Mouse (Mus musculus) embryonic facial prominence, embryonic 14.5 days (tissue): ENCODE measurements around the gene Slc16a7. TPM values are rescaled to one million over a fixed set of nuclear protein-coding genes. Genes with fewer than 3 reads are reported as not detected.

Source experiments
- ATAC-seq: fragments of 200-750 bp; cut with Nextera tagmentation; 2 replicates; pipeline ENCODE4 v1.8.0; 2017; ENCODE audit warnings: low read depth, moderate number of reproducible peaks, moderate TSS enrichment
- DNase-seq: peaks from one replicate; pipeline ENCODE4 v3.0.0-alpha.2; 2015; ENCODE audit warnings: low spot score
- H3K27ac ChIP-seq: fragments of 300-500 bp; sonication (generic); replicated peaks from 2 replicates; pipeline ENCODE4 v1.5.1; 2014; ENCODE audit warnings: low read depth, mild to moderate bottlenecking, low read length, moderate library complexity
- H3K27me3 ChIP-seq: fragments of 300-500 bp; sonication (generic); replicated peaks from 2 replicates; pipeline ENCODE4 v1.6.1; 2014; ENCODE audit warnings: low read length; ENCODE audit not compliant: control insufficient read depth, insufficient read depth
- H3K36me3 ChIP-seq: fragments of 300-500 bp; sonication (generic); 2 replicates; pipeline ENCODE4 v1.6.1; 2014; ENCODE audit warnings: low read length, mixed read lengths; ENCODE audit not compliant: control insufficient read depth, insufficient read depth
- H3K4me1 ChIP-seq: fragments of 300-500 bp; sonication (generic); 2 replicates; pipeline ENCODE4 v1.6.1; 2014; ENCODE audit warnings: antibody characterized with exemption, low read length; ENCODE audit not compliant: control insufficient read depth, insufficient read depth
- H3K4me2 ChIP-seq: fragments of 300-500 bp; sonication (generic); 2 replicates; pipeline ENCODE4 v1.6.1; 2014; ENCODE audit warnings: low read depth, mild to moderate bottlenecking, low read length, moderate library complexity, mixed read lengths
- H3K4me3 ChIP-seq: fragments of 300-500 bp; sonication (generic); 2 replicates; pipeline ENCODE4 v1.5.1; 2014; ENCODE audit warnings: low read depth, mild to moderate bottlenecking, low read length
- H3K9ac ChIP-seq: fragments of 300-500 bp; sonication (generic); 2 replicates; pipeline ENCODE4 v1.6.1; 2014; ENCODE audit warnings: low read depth, mild to moderate bottlenecking, low read length, moderate library complexity, mixed read lengths
- H3K9me3 ChIP-seq: fragments of 300-500 bp; sonication (generic); 2 replicates; pipeline ENCODE4 v1.6.1; 2016; ENCODE audit warnings: low read length; ENCODE audit not compliant: control insufficient read depth
- WGBS: fragments of 180-500 bp; shearing (Covaris S2); extraction: QIAGEN DNeasy Blood & Tissue Kit; methylation state at CpG from one replicate; pipeline ENCODE4 v1.1.7; 2014; 5-methylcytosine and 5-hydroxymethylcytosine counted together
- polyA plus RNA-seq: library from polyadenylated mRNA; unstranded; fragments of >200 nt; fragmentation: Nextera tagmentation; extraction: Ambion mirVana; gene quantifications from 2 replicates; pipeline ENCODE4 v1.2.1, GENCODE M21; 2014

Slc16a7 gene
- polyA plus RNA-seq, 1 experiment from 2014 or later = 7.8 TPM

DNA sequence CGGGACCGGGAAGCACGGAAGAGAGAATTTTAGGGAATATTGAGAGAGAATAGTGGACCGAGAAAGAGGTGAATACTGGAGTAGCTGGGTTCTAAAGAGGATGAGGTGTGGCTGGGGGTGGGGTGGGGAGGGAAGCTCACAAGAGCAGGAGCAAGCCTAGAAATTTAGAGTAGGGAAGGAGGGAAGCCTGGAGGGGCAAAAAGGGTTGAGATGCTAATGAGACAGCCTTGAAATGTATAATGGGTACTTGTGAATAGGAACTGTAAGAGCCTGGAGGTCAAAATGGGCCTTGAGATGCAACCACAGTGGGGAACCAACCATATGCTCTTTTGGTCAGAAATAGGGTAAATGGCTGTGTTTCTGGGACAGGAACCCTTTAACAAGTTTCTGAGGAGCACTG, 203.9 kb downstream of the Slc16a7 start:
- H3K9ac ChIP-seq = no peak overlapping the region
- WGBS = 89% methylated on average over 4 of the region's 4 CpGs
- no peak for ATAC-seq

DNA sequence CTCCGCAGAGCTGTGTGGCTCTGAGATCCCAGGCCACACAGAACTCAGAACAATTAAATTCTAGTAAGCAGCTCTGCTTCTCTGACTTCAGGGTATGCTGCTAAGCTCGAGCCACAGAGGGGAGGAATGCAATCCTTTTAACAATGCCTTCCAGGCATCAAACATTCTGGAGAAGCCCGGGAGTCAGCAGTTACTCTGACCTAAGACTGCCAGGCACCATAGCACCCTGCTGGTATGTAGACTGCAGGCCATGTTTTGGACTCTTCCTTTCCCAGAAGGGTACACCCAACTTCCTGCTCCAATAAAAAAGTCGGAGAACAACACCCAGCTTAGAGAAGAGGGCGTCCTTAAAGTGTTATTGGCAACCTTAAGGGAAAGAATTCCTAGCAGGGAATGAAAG, 205.1 kb downstream of the Slc16a7 start:
- H3K4me3 ChIP-seq = no peak overlapping the region
- 33% methylated on average over 5 of the region's 5 CpGs for WGBS

More for the DNA sequence above, 203.9 kb downstream of the Slc16a7 start:
- no peaks in the 10 kb centered on the region for H3K9me3 ChIP-seq
- H3K4me2 ChIP-seq = no peak overlapping the region
- H3K4me3 ChIP-seq = no peak overlapping the region
- no peaks in the 10 kb centered on the region for H3K27me3 ChIP-seq
- no peak for DNase-seq
- H3K36me3 ChIP-seq = no peaks in the 10 kb centered on the region
- H3K27ac ChIP-seq = no peak overlapping the region
- H3K4me1 ChIP-seq = no peaks in the 10 kb centered on the region

DNA sequence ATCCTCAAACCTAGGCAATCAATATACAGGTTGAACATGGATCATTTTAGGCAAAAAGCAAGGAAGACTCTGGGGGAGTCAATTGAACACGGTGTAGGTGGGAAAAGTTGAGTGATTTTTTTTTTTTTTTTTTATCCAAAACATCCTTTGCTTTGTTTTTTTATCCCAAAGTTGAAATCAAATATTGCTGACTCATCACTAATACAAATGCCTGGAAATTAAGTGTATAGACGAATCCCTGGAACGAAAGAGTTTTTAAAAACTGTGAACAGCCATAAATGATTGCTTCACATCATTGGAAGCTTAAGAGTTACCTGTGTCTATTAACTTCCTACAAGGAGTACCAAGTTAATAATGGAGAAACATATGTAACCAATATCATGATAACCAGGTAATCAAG, 206.7 kb downstream of the Slc16a7 start:
- Histone ChIP-seq H3K4me1 (no peaks in the 10 kb centered on the region), H3K4me3 (no peak overlapping the region), H3K36me3 (no peaks in the 10 kb centered on the region), H3K4me2 (no peak overlapping the region), H3K9ac (no peak overlapping the region), H3K27me3 (no peaks in the 10 kb centered on the region), H3K27ac (no peak overlapping the region), H3K9me3 (no peaks in the 10 kb centered on the region)
- DNase-seq (no peak), ATAC-seq (no peak)
- 82% methylated on average over 3 of the region's 3 CpGs for WGBS

More for the DNA sequence above, 205.1 kb downstream of the Slc16a7 start:
- DNase-seq (no peak), ATAC-seq (no peak)
- no peak overlapping the region for H3K4me2 ChIP-seq
- no peak overlapping the region for H3K9ac ChIP-seq
- no peaks in the 10 kb centered on the region for H3K9me3 ChIP-seq
- no peaks in the 10 kb centered on the region for H3K4me1 ChIP-seq
- no peaks in the 10 kb centered on the region for H3K27me3 ChIP-seq
- no peak overlapping the region for H3K27ac ChIP-seq
- H3K36me3 ChIP-seq = no peaks in the 10 kb centered on the region

DNA sequence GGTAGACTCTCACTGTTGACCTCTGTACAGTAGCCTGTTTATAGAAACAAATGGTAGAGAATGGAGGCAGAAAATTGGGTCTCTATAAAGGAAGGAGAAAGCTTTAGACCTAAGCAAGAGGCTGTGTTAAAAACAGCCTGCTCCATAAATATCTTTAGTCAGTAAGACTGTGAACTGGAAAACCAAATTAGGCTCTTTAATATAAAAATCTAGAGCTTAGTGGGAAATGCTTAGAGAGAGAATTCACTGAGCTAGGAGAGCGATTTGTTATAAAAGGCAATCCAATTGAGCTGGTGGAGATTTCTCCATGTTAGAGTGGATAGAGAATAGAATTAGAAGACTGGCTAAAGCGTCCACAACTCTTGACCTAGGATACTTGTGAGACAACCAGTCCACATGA, 211.5 kb downstream of the Slc16a7 start:
- H3K27me3 ChIP-seq = no peaks in the 10 kb centered on the region
- DNase-seq (no peak), ATAC-seq (no peak)
- H3K4me2 ChIP-seq = no peak overlapping the region
- no peak overlapping the region for H3K9ac ChIP-seq
- no peaks in the 10 kb centered on the region for H3K9me3 ChIP-seq
- no peak overlapping the region for H3K4me3 ChIP-seq
- WGBS = 84% methylated on average over 2 of the region's 2 CpGs
- no peak overlapping the region for H3K27ac ChIP-seq
- no peaks in the 10 kb centered on the region for H3K36me3 ChIP-seq
- no peaks in the 10 kb centered on the region for H3K4me1 ChIP-seq

DNA sequence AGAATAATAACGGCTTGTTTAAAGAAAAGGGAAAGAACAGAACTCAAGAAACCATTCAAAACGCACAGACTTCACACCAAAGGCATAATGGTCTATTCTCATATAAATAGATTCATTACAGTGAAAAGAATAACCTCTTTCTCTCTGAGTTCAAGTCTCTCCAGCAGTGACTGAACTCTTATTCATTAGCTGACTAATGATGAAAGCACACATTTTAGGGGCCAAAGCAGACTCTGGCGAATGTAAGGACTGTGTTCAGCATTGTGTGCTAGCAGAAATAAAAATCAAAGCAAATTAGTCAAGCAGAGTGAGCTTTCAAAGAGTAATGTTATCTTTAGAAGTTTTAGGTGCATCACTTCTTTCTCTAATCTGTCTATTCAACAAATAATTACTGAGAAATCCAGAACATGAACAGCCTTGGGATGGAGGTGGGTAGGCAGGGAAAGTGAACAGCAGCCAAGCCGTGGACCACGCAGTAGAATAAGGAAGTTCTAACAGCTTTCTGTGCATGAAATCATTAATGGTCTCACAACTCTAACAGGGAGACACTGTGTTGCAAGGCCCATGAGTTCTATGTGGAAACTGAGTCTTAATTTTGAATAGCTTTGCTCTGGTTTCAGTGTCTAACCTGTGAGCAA, 214.1 kb downstream of the Slc16a7 start:
- DNase-seq (no peak), ATAC-seq (no peak)
- no peaks in the 10 kb centered on the region for H3K9me3 ChIP-seq
- no peak overlapping the region for H3K27ac ChIP-seq
- WGBS = 72% methylated on average over 5 of the region's 5 CpGs
- H3K4me3 ChIP-seq = no peak overlapping the region
- no peak overlapping the region for H3K4me2 ChIP-seq
- H3K9ac ChIP-seq = no peak overlapping the region
- H3K4me1 ChIP-seq = no peaks in the 10 kb centered on the region
- H3K36me3 ChIP-seq = no peaks in the 10 kb centered on the region
- H3K27me3 ChIP-seq = no peaks in the 10 kb centered on the region

DNA sequence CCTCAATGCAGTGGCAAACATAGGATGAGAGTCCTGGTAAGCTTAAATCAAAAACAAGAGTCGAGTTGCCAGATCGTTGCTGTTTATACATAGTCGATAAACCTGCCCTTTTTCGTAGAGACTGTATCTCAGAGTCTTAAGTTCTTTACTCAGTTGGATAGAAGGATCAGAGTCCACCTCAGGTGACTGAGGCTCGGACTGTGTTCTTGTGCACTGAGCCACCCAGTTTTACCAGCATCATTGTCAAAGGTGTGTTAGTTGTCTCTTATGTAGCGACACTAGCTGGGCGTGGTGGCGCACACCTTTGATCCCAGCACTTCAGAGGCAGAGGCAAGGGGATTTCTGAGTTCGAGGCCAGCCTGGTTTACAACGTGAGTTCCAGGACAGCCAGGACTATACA, 217.6 kb downstream of the Slc16a7 start:
- H3K27ac ChIP-seq = no peak overlapping the region
- no peak overlapping the region for H3K4me2 ChIP-seq
- no peaks in the 10 kb centered on the region for H3K36me3 ChIP-seq
- DNase-seq (no peak), ATAC-seq (no peak)
- no peak overlapping the region for H3K9ac ChIP-seq
- H3K9me3 ChIP-seq = no peaks in the 10 kb centered on the region
- H3K27me3 ChIP-seq = no peaks in the 10 kb centered on the region
- 90% methylated on average over 10 of the region's 10 CpGs for WGBS
- H3K4me1 ChIP-seq = no peaks in the 10 kb centered on the region
- no peak overlapping the region for H3K4me3 ChIP-seq

DNA sequence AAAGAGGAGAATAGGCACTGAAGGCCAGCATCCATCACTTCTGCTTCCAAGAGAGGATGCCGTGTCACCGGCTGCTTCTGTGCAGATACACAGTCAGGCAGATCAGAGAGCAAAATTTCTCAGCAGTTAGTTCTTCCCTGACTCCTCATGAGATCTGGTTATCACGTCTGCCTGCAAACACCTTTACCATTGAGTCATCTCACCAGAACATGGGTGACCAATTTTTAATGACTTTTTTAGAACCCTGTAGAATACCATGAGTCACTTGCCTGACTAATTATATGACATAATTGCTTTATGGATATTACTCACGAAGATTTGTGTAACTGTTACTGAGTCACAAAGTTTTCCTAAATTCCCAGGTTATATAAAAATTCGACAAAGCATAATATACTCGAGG, 218.1 kb downstream of the Slc16a7 start:
- H3K27ac ChIP-seq = no peak overlapping the region
- H3K4me3 ChIP-seq = no peak overlapping the region
- 82% methylated on average over 6 of the region's 6 CpGs for whole genome bisulfite sequencing
- no peaks in the 10 kb centered on the region for H3K9me3 ChIP-seq
- no peak overlapping the region for H3K9ac ChIP-seq
- no peaks in the 10 kb centered on the region for H3K4me1 ChIP-seq
- no peaks in the 10 kb centered on the region for H3K27me3 ChIP-seq
- no peaks in the 10 kb centered on the region for H3K36me3 ChIP-seq
- ATAC-seq (no peak), DNase-seq (no peak)
- no peak overlapping the region for H3K4me2 ChIP-seq
